ENCODE assay signal across 25 mouse cellular contexts in the genomic region with DNA sequence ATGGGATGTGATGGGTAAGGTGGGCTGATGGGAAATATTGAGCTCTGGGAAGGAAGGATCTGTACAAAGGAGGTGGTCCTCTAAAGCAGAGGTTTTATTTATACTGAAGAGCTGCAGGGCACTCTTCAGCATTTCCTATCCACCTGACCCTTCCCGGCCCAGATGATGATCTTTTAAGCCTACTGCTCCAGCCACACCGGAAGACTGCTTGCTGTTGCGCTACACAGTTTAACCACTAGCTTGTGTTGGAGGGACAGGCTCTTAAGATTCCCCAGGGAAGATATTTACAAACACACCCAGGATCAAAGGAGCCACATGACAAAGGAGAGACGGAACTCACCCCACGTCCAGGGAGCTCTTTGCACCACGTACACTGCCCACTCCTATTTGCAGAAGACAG.
DNase-seq lines count a peak whose midpoint lies in the region; ATAC-seq and TF ChIP-seq lines count a peak whose summit lies in the region.
"Had no signal": no experiment of that assay in that cellular context is flagged by ENCODE, and none has a peak within 500 bp of the region (broad histone marks: within the 10 kb centered on the region; RNA-seq: fewer than 3 reads in every experiment).

No protein-coding gene starts in this region.

- peaks cover 12% of the 10 kb centered on the region for H3K4me1 ChIP-seq in limb, embryonic 15.5 days
- H3K4me1 ChIP-seq in limb, embryonic 10.5 days: peaks cover 9% of the 10 kb centered on the region
- H3K4me1 ChIP-seq in bone marrow, adult 2 months (ENCODE audit: control insufficient read depth, insufficient read depth, low read length): no peaks in the 10 kb centered on the region; the same call in 1 of the 2 replicates
- H3K4me1 ChIP-seq: heart, embryonic 13.5 days; stomach, embryonic 15.5 days had no signal

- no peak for TF ChIP-seq POLR2A in bone marrow, adult 2 months (IDR thresholded peaks at IDR 0.05; ENCODE audit: borderline replicate concordance, control insufficient read depth, low read depth, low read length)

- no peaks in the 10 kb centered on the region for H3K27me3 ChIP-seq in limb, embryonic 15.5 days
- H3K27me3 ChIP-seq in limb, embryonic 10.5 days (ENCODE audit: low read depth, poor library complexity, severe bottlenecking): no peaks in the 10 kb centered on the region
- H3K27me3 ChIP-seq: heart, embryonic 13.5 days; kidney, embryonic 15.5 days; liver, embryonic 12.5 days; midbrain, embryonic 15.5 days; stomach, embryonic 15.5 days had no signal

- no peaks in the 10 kb centered on the region for H3K9me3 ChIP-seq in limb, embryonic 15.5 days
- no peaks in the 10 kb centered on the region for H3K9me3 ChIP-seq in limb, embryonic 10.5 days (replicated peaks)
- H3K9me3 ChIP-seq: heart, embryonic 13.5 days; kidney, embryonic 15.5 days; liver, embryonic 12.5 days; midbrain, embryonic 15.5 days; stomach, embryonic 15.5 days had no signal

- no peak overlapping the region for H3K9ac ChIP-seq in limb, embryonic 15.5 days
- H3K9ac ChIP-seq: heart, embryonic 13.5 days; kidney, embryonic 15.5 days; liver, embryonic 12.5 days; lung, embryonic 14.5 days; midbrain, embryonic 15.5 days; stomach, embryonic 15.5 days had no signal

- TF ChIP-seq CTCF in bone marrow, adult 2 months (IDR thresholded peaks at IDR 0.05; ENCODE audit: control insufficient read depth, insufficient read depth, low read length): no peak

- no peak overlapping the region for H3K27ac ChIP-seq in limb, embryonic 15.5 days
- H3K27ac ChIP-seq in limb, embryonic 10.5 days: no peak overlapping the region
- H3K27ac ChIP-seq in bone marrow, adult 2 months (ENCODE audit: control insufficient read depth, insufficient read depth, low read depth, low read length, poor library complexity): no peak overlapping the region; the same call in 1 of the 2 replicates
- H3K27ac ChIP-seq: heart, adult 2 months; heart, embryonic 13.5 days; kidney, embryonic 15.5 days; layer of hippocampus, adult 2 months; liver, embryonic 12.5 days; midbrain, embryonic 15.5 days; stomach, embryonic 15.5 days had no signal

- 0 out of 2 replicates have a peak overlapping the region, but pooled peaks have one; percentile 19 for H3K4me2 ChIP-seq in limb, embryonic 15.5 days
- H3K4me2 ChIP-seq: heart, embryonic 13.5 days; kidney, embryonic 15.5 days; liver, embryonic 12.5 days; lung, embryonic 14.5 days; midbrain, embryonic 15.5 days; stomach, embryonic 15.5 days had no signal

- no peaks in the 10 kb centered on the region for H3K36me3 ChIP-seq in limb, embryonic 15.5 days
- no peaks in the 10 kb centered on the region for H3K36me3 ChIP-seq in limb, embryonic 10.5 days
- H3K36me3 ChIP-seq: heart, embryonic 13.5 days; kidney, embryonic 15.5 days; liver, embryonic 12.5 days; midbrain, embryonic 15.5 days; stomach, embryonic 15.5 days had no signal

- H3K4me3 ChIP-seq in limb, embryonic 15.5 days: no peak overlapping the region
- H3K4me3 ChIP-seq in limb, embryonic 10.5 days: no peak overlapping the region
- H3K4me3 ChIP-seq in bone marrow, adult 2 months (replicated peaks; ENCODE audit: control insufficient read depth, low read depth, low read length): peak overlapping the region; percentile 46
- H3K4me3 ChIP-seq: heart, adult 2 months; heart, embryonic 13.5 days; kidney, embryonic 15.5 days; layer of hippocampus, adult 2 months; liver, embryonic 12.5 days; midbrain, embryonic 15.5 days; stomach, embryonic 15.5 days had no signal

- 59% methylated on average over 6 of the region's 6 CpGs for WGBS in limb, embryonic 15.5 days
- WGBS in limb, embryonic 10.5 days: 58% methylated on average over 6 of the region's 6 CpGs
- WGBS in bone marrow, adult 2 months: 19% methylated on average over 6 of the region's 6 CpGs

- no peak for DNase-seq in limb, embryonic 10.5 days (ENCODE audit: low spot score)
- peak; percentile 13 for DNase-seq in R1 (ENCODE audit: low read depth, low spot score)
- no peak for DNase-seq in kidney, postnatal 10 days
- DNase-seq in left cerebral cortex, adult 9 months (ENCODE audit: low spot score in 2 of 2): no peak
- DNase-seq: adrenal gland, adult 8-10 months; cerebellum, adult 18-20 months; cerebellum, postnatal 14 days; gastrocnemius, postnatal 25 days; heart, adult 2 months; kidney, adult 18-20 months; kidney, postnatal 36 days; lung, embryonic 14.5 days; right cerebral cortex, postnatal 25 days had no signal

- no peak for ATAC-seq in limb, embryonic 15.5 days (ENCODE audit: insufficient number of reproducible peaks, low FRiP score, low TSS enrichment, low read depth)
- peak; percentile 56; the same call in 1 of the 2 replicates for ATAC-seq in megakaryocyte, adult 5-6 weeks (ENCODE audit: poor library complexity, severe bottlenecking)
- ATAC-seq: CD4-positive, CD25-positive, alpha-beta regulatory T cell, adult 4 months; forebrain, embryonic 14.5 days; hindbrain, embryonic 16.5 days; liver, embryonic 12.5 days; midbrain, embryonic 15.5 days had no signal
